Mouse (Mus musculus): ENCODE data around the gene Cep170b. TPM values are rescaled to one million over a fixed set of nuclear protein-coding genes. Genes with fewer than 3 reads are reported as not detected.

Gene Cep170b
- polyA plus RNA-seq, 1 experiment from 2014 or later = 17.8 TPM

DNA sequence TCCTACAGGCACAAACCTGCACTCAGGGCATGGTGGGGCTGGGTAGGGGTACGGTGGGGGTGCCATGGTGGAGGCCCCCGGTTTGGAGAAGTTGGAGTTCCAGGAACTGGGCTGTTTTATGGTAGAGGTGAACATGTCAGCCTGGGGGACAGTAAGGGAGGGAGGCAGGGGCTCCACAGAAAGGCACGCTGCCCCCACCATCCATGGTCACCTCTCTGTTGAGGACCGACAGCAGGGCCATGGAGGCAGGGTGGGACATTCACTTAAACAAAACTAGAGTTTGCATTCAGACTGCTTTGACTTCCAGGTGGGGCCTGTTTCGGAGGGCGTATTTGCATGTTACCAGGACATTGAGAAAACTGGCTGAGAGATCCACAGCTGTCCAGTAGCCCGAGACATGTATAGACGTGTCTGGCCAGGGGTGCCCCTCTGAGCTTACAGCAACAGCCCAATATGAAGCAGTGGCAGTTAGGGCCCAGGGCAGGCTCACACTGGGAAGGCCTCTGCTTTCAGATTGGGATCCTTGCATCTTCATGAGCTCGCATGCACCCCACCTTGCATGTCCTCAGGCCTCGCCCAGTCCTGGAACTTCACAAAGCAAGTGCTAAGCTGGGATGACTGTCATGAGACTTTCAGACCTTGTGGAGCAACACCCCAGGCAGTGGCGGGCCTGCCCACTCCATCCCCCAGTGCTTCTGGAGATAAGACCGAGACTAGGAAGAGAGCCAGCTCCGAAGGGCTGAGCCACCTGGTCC, 73.5 kb downstream of the Cep170b start:
- Histone ChIP-seq H3K9me3 (no peaks in the 10 kb centered on the region), H3K36me3 (no peaks in the 10 kb centered on the region), H3K9ac (replicated peaks) (no peak overlapping the region), H3K4me3 (replicated peaks) (no peak overlapping the region), H3K27me3 (peaks cover 26% of the 10 kb centered on the region), H3K4me1 (replicated peaks) (peaks cover 38% of the 10 kb centered on the region), H3K27ac (no peak overlapping the region), H3K4me2 (no peak overlapping the region)
- no peak for ATAC-seq (ENCODE audit: insufficient number of reproducible peaks, insufficient read depth, low FRiP score, low TSS enrichment, low read depth)
- 72% methylated on average over 13 of the region's 13 CpGs for WGBS

DNA sequence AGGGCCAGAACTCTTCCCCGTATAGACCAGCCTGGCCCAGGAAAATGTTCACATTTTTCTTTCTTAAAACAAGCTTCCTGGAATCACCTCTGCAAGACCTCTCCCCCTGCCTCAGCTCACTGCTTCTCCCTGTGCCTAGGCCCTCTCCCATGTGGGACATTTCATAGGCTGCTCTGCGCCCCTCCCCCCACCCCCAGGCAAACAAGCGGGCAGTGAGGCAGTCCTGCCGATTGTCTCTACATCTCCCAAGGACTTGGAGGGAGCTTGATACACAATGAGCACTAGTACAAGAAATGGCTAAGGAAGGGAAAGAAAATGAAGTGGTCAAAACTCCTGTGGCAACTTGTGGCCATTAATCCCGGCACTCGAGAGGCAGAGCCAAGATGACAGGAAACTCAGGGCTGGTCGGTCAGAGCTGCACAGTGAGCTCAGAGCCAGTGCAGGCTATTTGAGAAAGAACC, 74.1 kb downstream of the Cep170b start:
- no peaks in the 10 kb centered on the region for H3K9me3 ChIP-seq
- WGBS = 28% methylated on average over 7 of the region's 7 CpGs
- H3K9ac ChIP-seq (replicated peaks) = no peak overlapping the region
- no peaks in the 10 kb centered on the region for H3K36me3 ChIP-seq
- H3K27ac ChIP-seq = no peak overlapping the region
- peaks cover 32% of the 10 kb centered on the region for H3K27me3 ChIP-seq
- H3K4me3 ChIP-seq (replicated peaks) = no peak overlapping the region
- no peak overlapping the region for H3K4me2 ChIP-seq
- no peak for ATAC-seq (ENCODE audit: insufficient number of reproducible peaks, insufficient read depth, low FRiP score, low TSS enrichment, low read depth)
- H3K4me1 ChIP-seq (replicated peaks) = peaks cover 38% of the 10 kb centered on the region

DNA sequence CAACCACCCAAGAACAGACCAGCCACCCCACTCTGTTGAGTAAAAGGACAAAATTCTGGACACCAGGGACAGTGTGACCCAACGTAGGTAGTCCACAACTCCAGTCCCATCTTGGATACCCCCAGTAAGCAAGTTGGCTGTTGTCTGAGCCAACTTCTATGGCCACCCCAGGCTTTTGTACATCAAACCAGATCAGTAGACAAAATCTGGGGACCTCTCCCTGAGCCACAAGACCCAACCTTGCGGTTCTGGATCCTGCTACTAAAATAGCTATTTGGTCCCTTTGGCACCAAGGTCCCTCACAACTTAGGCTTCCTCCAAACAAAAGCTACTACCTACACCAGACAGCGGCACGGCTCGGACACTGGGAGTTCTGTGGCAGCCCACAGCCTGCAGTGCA, 74.7 kb downstream of the Cep170b start:
- no peaks in the 10 kb centered on the region for H3K36me3 ChIP-seq
- WGBS = 81% methylated on average over 5 of the region's 5 CpGs
- no peaks in the 10 kb centered on the region for H3K9me3 ChIP-seq
- no peak for ATAC-seq (ENCODE audit: insufficient number of reproducible peaks, insufficient read depth, low FRiP score, low TSS enrichment, low read depth)
- peaks cover 37% of the 10 kb centered on the region for H3K27me3 ChIP-seq
- no peak overlapping the region for H3K4me2 ChIP-seq
- H3K9ac ChIP-seq (replicated peaks) = no peak overlapping the region
- peaks cover 38% of the 10 kb centered on the region for H3K4me1 ChIP-seq (replicated peaks)
- H3K4me3 ChIP-seq (replicated peaks) = no peak overlapping the region
- no peak overlapping the region for H3K27ac ChIP-seq

DNA sequence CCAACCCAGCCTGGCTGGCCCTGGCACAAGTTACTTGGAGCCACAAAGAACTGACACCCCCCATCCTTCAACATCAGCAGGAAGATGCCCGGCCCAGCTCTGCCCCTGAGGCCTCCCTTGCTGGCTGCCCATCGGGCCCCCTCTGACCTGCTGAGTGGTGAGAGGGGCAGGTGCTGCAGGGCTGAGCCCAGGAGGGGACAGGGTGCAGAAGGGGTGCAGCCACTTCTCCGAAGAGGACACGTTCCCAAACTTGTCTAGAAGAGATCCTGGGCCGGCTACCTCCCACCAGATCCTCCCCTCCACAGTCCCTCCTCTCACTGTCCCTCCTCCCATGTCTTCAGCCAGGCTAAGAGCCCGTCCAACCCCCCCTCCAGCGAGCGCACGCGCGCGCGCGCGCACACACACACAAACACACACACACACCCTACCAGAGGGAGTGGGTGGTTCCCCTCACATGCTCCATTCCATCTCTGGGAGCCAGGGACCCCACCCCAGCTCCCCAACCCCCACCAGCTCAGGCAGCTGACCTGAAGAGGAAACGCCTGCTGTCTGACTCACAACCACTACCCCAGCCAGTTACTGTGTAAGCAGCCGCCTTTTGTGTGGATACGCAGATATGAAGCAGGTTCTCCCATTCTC, 75.3 kb downstream of the Cep170b start:
- 68% methylated on average over 18 of the region's 18 CpGs for WGBS
- Histone ChIP-seq H3K4me3 (replicated peaks) (no peak overlapping the region), H3K36me3 (no peaks in the 10 kb centered on the region), H3K27me3 (peaks cover 42% of the 10 kb centered on the region), H3K4me2 (no peak overlapping the region), H3K27ac (no peak overlapping the region), H3K9me3 (no peaks in the 10 kb centered on the region), H3K4me1 (replicated peaks) (peaks cover 36% of the 10 kb centered on the region), H3K9ac (replicated peaks) (no peak overlapping the region)
- ATAC-seq (ENCODE audit: insufficient number of reproducible peaks, insufficient read depth, low FRiP score, low TSS enrichment, low read depth) = no peak

Small RNA genes lying within 50 kb of the gene (microRNA-seq; reads per million reads assigned to microRNA genes)
- gene Mir6940 = 0.70 reads per million

Other genes starting within 250 kb of the Cep170b start
- 0.23 TPM in 1 of 2 replicates, not detected in the other for gene A530016L24Rik, start 231.0 kb upstream of the Cep170b start, polyA plus RNA-seq (2016; fragmentation: Nextera tagmentation; extraction: Ambion mirVana)
- 0.19 and 0.23 TPM in 2 replicates for gene Tmem179, start 203.7 kb upstream of the Cep170b start, polyA plus RNA-seq (2016; fragmentation: Nextera tagmentation; extraction: Ambion mirVana)
- gene Inf2, start 131.7 kb upstream of the Cep170b start, polyA plus RNA-seq (2016; fragmentation: Nextera tagmentation; extraction: Ambion mirVana) = 2.0 and 2.2 TPM in 2 replicates
- 9.2 and 10.0 TPM in 2 replicates for gene Adssl1, start 100.4 kb upstream of the Cep170b start, polyA plus RNA-seq (2016; fragmentation: Nextera tagmentation; extraction: Ambion mirVana)
- 248 and 258 TPM in 2 replicates for gene Siva1, start 75.8 kb upstream of the Cep170b start, polyA plus RNA-seq (2016; fragmentation: Nextera tagmentation; extraction: Ambion mirVana)
- 67.0 and 156 TPM in 2 replicates for gene Akt1, start 45.6 kb upstream of the Cep170b start, polyA plus RNA-seq (2016; fragmentation: Nextera tagmentation; extraction: Ambion mirVana)
- 1.4 and 2.7 TPM in 2 replicates for gene Zbtb42, start 41.6 kb upstream of the Cep170b start, polyA plus RNA-seq (2016; fragmentation: Nextera tagmentation; extraction: Ambion mirVana)
- gene Pld4, start 40.2 kb downstream of the Cep170b start, polyA plus RNA-seq (2016; fragmentation: Nextera tagmentation; extraction: Ambion mirVana) = 3.1 and 4.4 TPM in 2 replicates
- gene Ahnak2, start 82.2 kb downstream of the Cep170b start, polyA plus RNA-seq (2016; fragmentation: Nextera tagmentation; extraction: Ambion mirVana) = 0.23 and 0.26 TPM in 2 replicates
- gene Clba1, start 88.5 kb downstream of the Cep170b start, polyA plus RNA-seq (2016; fragmentation: Nextera tagmentation; extraction: Ambion mirVana) = 9.2 and 9.3 TPM in 2 replicates
- gene Cdca4, start 109.0 kb downstream of the Cep170b start, polyA plus RNA-seq (2016; fragmentation: Nextera tagmentation; extraction: Ambion mirVana) = 166 TPM in 2 replicates
- 0.08 TPM in 1 of 2 replicates, not detected in the other for gene Gpr132, start 147.8 kb downstream of the Cep170b start, polyA plus RNA-seq (2016; fragmentation: Nextera tagmentation; extraction: Ambion mirVana)
- gene Jag2, start 209.3 kb downstream of the Cep170b start, polyA plus RNA-seq (2016; fragmentation: Nextera tagmentation; extraction: Ambion mirVana) = 6.4 and 6.8 TPM in 2 replicates
- 81.6 and 95.2 TPM in 2 replicates for gene Nudt14, start 221.7 kb downstream of the Cep170b start, polyA plus RNA-seq (2016; fragmentation: Nextera tagmentation; extraction: Ambion mirVana)